Mouse (Mus musculus): ENCODE data around the gene Snx13.

- no peak for TF ChIP-seq CHD2 (IDR thresholded peaks at IDR 0.05; ENCODE audit: low read depth, low read length)
- no peak for TF ChIP-seq MAFK (IDR thresholded peaks at IDR 0.05; ENCODE audit: insufficient read depth, low read depth, low read length)
Measured at GRCm38 (mm10) chr12:35046310-35046998, 532 bp upstream of the Snx13 start.
